Comparison of ENCODE assay signal across 8 mouse cellular contexts in the genomic region with DNA sequence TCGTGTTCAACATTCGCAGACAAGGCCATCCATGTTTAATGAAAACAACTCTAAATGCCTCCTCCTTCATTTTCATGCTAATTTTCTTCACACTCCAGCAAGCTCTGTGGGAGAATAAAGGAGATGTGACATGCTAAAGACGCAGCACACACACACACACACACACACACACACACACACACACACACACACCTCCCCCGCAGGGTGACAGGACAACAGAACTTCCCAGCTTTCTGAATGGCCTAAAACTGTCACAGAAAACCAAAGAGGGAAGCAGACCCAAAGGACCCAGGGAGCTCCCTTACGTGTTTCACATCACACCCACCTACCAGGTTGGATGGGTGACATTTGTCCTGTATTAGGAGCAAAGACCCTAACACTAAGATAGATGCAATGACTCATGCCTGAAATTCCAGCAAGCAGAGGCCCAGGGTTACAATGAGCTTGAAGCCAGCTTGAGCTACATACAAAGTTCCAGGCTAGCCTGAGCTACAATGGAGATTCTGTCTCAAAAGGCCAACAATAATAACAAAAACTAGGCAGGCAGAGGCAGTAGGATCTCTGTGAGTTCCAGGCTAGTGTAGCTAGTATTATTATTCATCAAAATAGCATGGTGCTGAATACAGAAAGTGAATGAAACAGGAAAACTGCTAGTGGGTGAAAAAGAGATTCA. TPM values are rescaled to one million over a fixed set of nuclear protein-coding genes. Genes with fewer than 3 reads are reported as not detected.
A peak's percentile ranks its signal among the peaks of the same experiment; 100 is the strongest.
DNase-seq lines count a peak whose midpoint lies in the region; ATAC-seq and TF ChIP-seq lines count a peak whose summit lies in the region.
"Had no signal": no experiment of that assay in that cellular context is flagged by ENCODE, and none has a peak within 500 bp of the region (broad histone marks: within the 10 kb centered on the region; RNA-seq: fewer than 3 reads in every experiment).

No protein-coding gene starts in this region.

- peaks cover 9% of the 10 kb centered on the region for H3K27me3 ChIP-seq in hindbrain, embryonic 10.5 days (ENCODE audit: insufficient read depth, poor library complexity, severe bottlenecking)
- no peaks in the 10 kb centered on the region for H3K27me3 ChIP-seq in hindbrain, embryonic 16.5 days (replicated peaks; ENCODE audit: control insufficient read depth, insufficient read depth, low read length)
- no peaks in the 10 kb centered on the region for H3K27me3 ChIP-seq in forebrain, embryonic 13.5 days
- no peaks in the 10 kb centered on the region for H3K27me3 ChIP-seq in midbrain, embryonic 13.5 days
- H3K27me3 ChIP-seq: liver, embryonic 12.5 days had no signal

- no peaks in the 10 kb centered on the region for H3K36me3 ChIP-seq in hindbrain, embryonic 10.5 days
- no peaks in the 10 kb centered on the region for H3K36me3 ChIP-seq in hindbrain, embryonic 16.5 days (ENCODE audit: control insufficient read depth, insufficient read depth, low read length)
- H3K36me3 ChIP-seq in forebrain, embryonic 13.5 days (ENCODE audit: poor library complexity, severe bottlenecking) = no peaks in the 10 kb centered on the region
- H3K36me3 ChIP-seq in midbrain, embryonic 13.5 days = no peaks in the 10 kb centered on the region
- H3K36me3 ChIP-seq: liver, embryonic 12.5 days had no signal

- no peaks in the 10 kb centered on the region for H3K9me3 ChIP-seq in hindbrain, embryonic 10.5 days
- H3K9me3 ChIP-seq in hindbrain, embryonic 16.5 days (ENCODE audit: control insufficient read depth, low read length) = no peaks in the 10 kb centered on the region
- no peaks in the 10 kb centered on the region for H3K9me3 ChIP-seq in forebrain, embryonic 13.5 days (replicated peaks)
- H3K9me3 ChIP-seq in midbrain, embryonic 13.5 days = no peaks in the 10 kb centered on the region
- H3K9me3 ChIP-seq: liver, embryonic 12.5 days had no signal

- TF ChIP-seq POLR2A in brain, embryonic 14.5 days (IDR thresholded peaks at IDR 0.05; ENCODE audit: borderline replicate concordance, extremely low read depth, insufficient read depth, insufficient read length, poor library complexity, severe bottlenecking) = no peak

- ATAC-seq in hindbrain, embryonic 16.5 days = no peak
- peak; percentile 22; the same call in 1 of the 2 replicates for ATAC-seq in forebrain, embryonic 13.5 days
- peak; percentile 49; the same call in 1 of the 2 replicates for ATAC-seq in midbrain, embryonic 13.5 days
- ATAC-seq: liver, embryonic 12.5 days had no signal

- no peak overlapping the region for H3K4me2 ChIP-seq in hindbrain, embryonic 16.5 days (ENCODE audit: low read length)
- no peak overlapping the region for H3K4me2 ChIP-seq in forebrain, embryonic 13.5 days
- 0 out of 2 replicates have a peak overlapping the region, but pooled peaks have one; percentile 2 for H3K4me2 ChIP-seq in midbrain, embryonic 13.5 days (replicated peaks)
- H3K4me2 ChIP-seq: liver, embryonic 12.5 days had no signal

- no peak overlapping the region for H3K9ac ChIP-seq in hindbrain, embryonic 16.5 days (ENCODE audit: low read depth, low read length)
- H3K9ac ChIP-seq in forebrain, embryonic 13.5 days = no peak overlapping the region
- no peak overlapping the region for H3K9ac ChIP-seq in midbrain, embryonic 13.5 days (replicated peaks)
- H3K9ac ChIP-seq: liver, embryonic 12.5 days had no signal

- 28% methylated on average over 5 of the region's 5 CpGs for WGBS in hindbrain, embryonic 10.5 days
- 20% methylated on average over 5 of the region's 5 CpGs for WGBS in hindbrain, embryonic 16.5 days
- WGBS in forebrain, embryonic 13.5 days = 11% methylated on average over 5 of the region's 5 CpGs
- 15% methylated on average over 5 of the region's 5 CpGs for WGBS in midbrain, embryonic 13.5 days

- no peak overlapping the region for H3K4me3 ChIP-seq in hindbrain, embryonic 10.5 days
- no peak overlapping the region for H3K4me3 ChIP-seq in hindbrain, embryonic 16.5 days (ENCODE audit: low read length)
- H3K4me3 ChIP-seq in forebrain, embryonic 13.5 days = no peak overlapping the region
- no peak overlapping the region for H3K4me3 ChIP-seq in midbrain, embryonic 13.5 days (replicated peaks)
- H3K4me3 ChIP-seq: liver, embryonic 12.5 days had no signal

- peaks cover 95% of the 10 kb centered on the region for H3K4me1 ChIP-seq in hindbrain, embryonic 10.5 days (replicated peaks)
- peaks cover 51% of the 10 kb centered on the region for H3K4me1 ChIP-seq in hindbrain, embryonic 16.5 days (ENCODE audit: control insufficient read depth, insufficient read depth, low read depth, low read length)
- H3K4me1 ChIP-seq in forebrain, embryonic 13.5 days = peaks cover 64% of the 10 kb centered on the region
- peaks cover 88% of the 10 kb centered on the region for H3K4me1 ChIP-seq in midbrain, embryonic 13.5 days (replicated peaks)

- no peak for TF ChIP-seq CTCF in brain, embryonic 14.5 days (IDR thresholded peaks at IDR 0.05; ENCODE audit: borderline replicate concordance, extremely low read depth, insufficient read depth, insufficient read length)

- peak; percentile 70 for DNase-seq in hindbrain, embryonic 10.5 days (ENCODE audit: low spot score)
- peak; percentile 78 for DNase-seq in brain, embryonic 14.5 days (ENCODE audit: low read depth)
- DNase-seq in thymus, postnatal 36 days = no peak
- DNase-seq in cerebellum, postnatal 4 days (ENCODE audit: low spot score in 2 of 2) = no peak

- H3K27ac ChIP-seq in hindbrain, embryonic 10.5 days = peak overlapping the region; percentile 37
- H3K27ac ChIP-seq in hindbrain, embryonic 16.5 days (ENCODE audit: low read depth, low read length) = no peak overlapping the region
- no peak overlapping the region for H3K27ac ChIP-seq in forebrain, embryonic 13.5 days
- H3K27ac ChIP-seq in midbrain, embryonic 13.5 days = peak overlapping the region; percentile 57
- H3K27ac ChIP-seq: liver, embryonic 12.5 days had no signal

RNA-seq across cellular contexts. Expression of a gene that starts 5.5 kb away (rescaled TPM):
- polyA plus RNA-seq in hindbrain, embryonic 10.5 days (2016; fragmentation: Nextera tagmentation; extraction: Ambion mirVana) = 10.0 and 10.2 TPM in 2 replicates
- polyA plus RNA-seq in hindbrain, embryonic 16.5 days (2015; fragmentation: Nextera tagmentation; extraction: Ambion mirVana) = 10.8 and 11.5 TPM in 2 replicates
- 6.9 and 9.8 TPM in 2 replicates for polyA plus RNA-seq in brain, embryonic 14.5 days (2012; rRNA removed)
- polyA plus RNA-seq in forebrain, embryonic 13.5 days (2015; fragmentation: Nextera tagmentation; extraction: Ambion mirVana) = 8.8 and 10.2 TPM in 2 replicates
- polyA plus RNA-seq in midbrain, embryonic 13.5 days (2015; fragmentation: Nextera tagmentation; extraction: Ambion mirVana) = 11.0 and 11.5 TPM in 2 replicates

RNA-seq across cellular contexts. Expression of a gene that starts 56.5 kb away (rescaled TPM):
- 7.7 and 8.8 TPM in 2 replicates for polyA plus RNA-seq in hindbrain, embryonic 10.5 days (2016; fragmentation: Nextera tagmentation; extraction: Ambion mirVana)
- polyA plus RNA-seq in hindbrain, embryonic 16.5 days (2015; fragmentation: Nextera tagmentation; extraction: Ambion mirVana) = 13.2 and 14.2 TPM in 2 replicates
- 23.7 and 24.7 TPM in 2 replicates for polyA plus RNA-seq in brain, embryonic 14.5 days (2012; rRNA removed)
- 10.6 and 12.1 TPM in 2 replicates for polyA plus RNA-seq in forebrain, embryonic 13.5 days (2015; fragmentation: Nextera tagmentation; extraction: Ambion mirVana)
- polyA plus RNA-seq in midbrain, embryonic 13.5 days (2015; fragmentation: Nextera tagmentation; extraction: Ambion mirVana) = 12.7 and 14.1 TPM in 2 replicates

RNA-seq across cellular contexts. Expression of a gene that starts 57.6 kb away (rescaled TPM):
- 6.5 and 7.1 TPM in 2 replicates for polyA plus RNA-seq in hindbrain, embryonic 10.5 days (2016; fragmentation: Nextera tagmentation; extraction: Ambion mirVana)
- polyA plus RNA-seq in hindbrain, embryonic 16.5 days (2015; fragmentation: Nextera tagmentation; extraction: Ambion mirVana) = 8.6 and 9.8 TPM in 2 replicates
- 5.9 and 6.2 TPM in 2 replicates for polyA plus RNA-seq in brain, embryonic 14.5 days (2012; rRNA removed)
- 11.7 and 11.8 TPM in 2 replicates for polyA plus RNA-seq in forebrain, embryonic 13.5 days (2015; fragmentation: Nextera tagmentation; extraction: Ambion mirVana)
- polyA plus RNA-seq in midbrain, embryonic 13.5 days (2015; fragmentation: Nextera tagmentation; extraction: Ambion mirVana) = 12.2 and 13.9 TPM in 2 replicates

Comparison
In these comparisons a context has a peak if more than half of its experiments do, and no peak if none do; other contexts are left out.
1. H3K27ac ChIP-seq: peak in hindbrain, embryonic 10.5 days (single experiment) and midbrain, embryonic 13.5 days (single experiment); none in hindbrain, embryonic 16.5 days (single experiment) and forebrain, embryonic 13.5 days (single experiment).
2. DNase-seq: peak in hindbrain, embryonic 10.5 days (single experiment) and brain, embryonic 14.5 days (single experiment); none in thymus, postnatal 36 days (0 of 2) and cerebellum, postnatal 4 days (0 of 2).